Mouse (Mus musculus) erythroblast, embryonic 14.5 days (primary cell): ENCODE measurements around the gene Dnajc7. TPM values are rescaled to one million over a fixed set of nuclear protein-coding genes. Genes with fewer than 3 reads are reported as not detected.
A peak's percentile ranks its signal among the peaks of the same experiment; 100 is the strongest.
"Not testable (repeated sequence)": the region's sequence is repeated elsewhere in the genome, so short reads cannot be mapped to it uniquely, and the experiment has no call there.

Experiments
- H3K27me3 ChIP-seq: 2 replicates; pipeline ENCODE4 v1.6.1; 2012; ENCODE audit warnings: inconsistent platforms; ENCODE audit not compliant: control insufficient read depth
- H3K36me3 ChIP-seq: 2 replicates; pipeline ENCODE4 v1.6.1; 2012; ENCODE audit warnings: mild to moderate bottlenecking, inconsistent platforms; ENCODE audit not compliant: control insufficient read depth
- H3K4me1 ChIP-seq: 2 replicates; pipeline ENCODE4 v1.6.1; 2012; ENCODE audit warnings: inconsistent platforms; ENCODE audit not compliant: control insufficient read depth
- H3K4me3 ChIP-seq: replicated peaks from 2 replicates; pipeline ENCODE3; 2012; ENCODE audit warnings: moderate library complexity, mild to moderate bottlenecking, inconsistent platforms
- H3K9me3 ChIP-seq: 2 replicates; pipeline ENCODE4 v1.6.1; 2012; ENCODE audit warnings: low read length, inconsistent platforms, mixed read lengths; ENCODE audit not compliant: control insufficient read depth
- GATA1 ChIP-seq: IDR thresholded peaks from 2 replicates; pipeline ENCODE4 v1.6.1; 2012; ENCODE audit warnings: low read length, inconsistent platforms, mixed read lengths
- TAL1 ChIP-seq: IDR thresholded peaks from 3 replicates; pipeline ENCODE4 v1.6.1; 2012; ENCODE audit warnings: low read length, inconsistent platforms, mixed read lengths
- polyA plus RNA-seq: library from polyadenylated mRNA; stranded (reverse); fragments of >175 nt; gene quantifications from 2 replicates; pipeline ENCODE4 v1.2.3, GENCODE M21; 2012

Gene Dnajc7
- 3.2 and 4.0 TPM in 2 replicates for polyA plus RNA-seq

GRCm38 (mm10) chr11:100619982-100620381 is at the start of gene Dnajc7:
TSS of gene Dnajc7 (minus strand) at chr11:100620168.
- Histone ChIP-seq H3K4me1 (peaks cover 68% of the 10 kb centered on the region), H3K9me3 (no peaks in the 10 kb centered on the region), H3K27me3 (no peaks in the 10 kb centered on the region), H3K36me3 (peaks cover 14% of the 10 kb centered on the region), H3K4me3 (peak within 1 kb of the TSS; percentile 70)
- TF ChIP-seq GATA1 (no peak), TAL1 (no peak)

- H3K36me3 ChIP-seq, result no peaks in the 10 kb centered on the region
- no peaks in the 10 kb centered on the region for H3K4me1 ChIP-seq
- H3K4me3 ChIP-seq, result no peak overlapping the region
- no peaks in the 10 kb centered on the region for H3K27me3 ChIP-seq
- H3K9me3 ChIP-seq, result no peaks in the 10 kb centered on the region
- TF ChIP-seq TAL1 (no peak), GATA1 (no peak)
Observed at GRCm38 (mm10) chr11:100659806-100660205, 39.8 kb upstream of the Dnajc7 start.

- Histone ChIP-seq H3K9me3 (no peaks in the 10 kb centered on the region), H3K4me1 (no peaks in the 10 kb centered on the region), H3K36me3 (no peaks in the 10 kb centered on the region), H3K4me3 (no peak overlapping the region), H3K27me3 (peaks cover 4% of the 10 kb centered on the region)
- TF ChIP-seq GATA1 (no peak), TAL1 (no peak)
Observed at GRCm38 (mm10) chr11:100656458-100656857, 36.5 kb upstream of the Dnajc7 start.

- not testable (repeated sequence) for H3K9me3 ChIP-seq, H3K4me3 ChIP-seq, H3K36me3 ChIP-seq, H3K4me1 ChIP-seq
- H3K27me3 ChIP-seq, result peaks cover 12% of the 10 kb centered on the region
Observed at GRCm38 (mm10) chr11:100655589-100655988, 35.6 kb upstream of the Dnajc7 start.

DNA sequence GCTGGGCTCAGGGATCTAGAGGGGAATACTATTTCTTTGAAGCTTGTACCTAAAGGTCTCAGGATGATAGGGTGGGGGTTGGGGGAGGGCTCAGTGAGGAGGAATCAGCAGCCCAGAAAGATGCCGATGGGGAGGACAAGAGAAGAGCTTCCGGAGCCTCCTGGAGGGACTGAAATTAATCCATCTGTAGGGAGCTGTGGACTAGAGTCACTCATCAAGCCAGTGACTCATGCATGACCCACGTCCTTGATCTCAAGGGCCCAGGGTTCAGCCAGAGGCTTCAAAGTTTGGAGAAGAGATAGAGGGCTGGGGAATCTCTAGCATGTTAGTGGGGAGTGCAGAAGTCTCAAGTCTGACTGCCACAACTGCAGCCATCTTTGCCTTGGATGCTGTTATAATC is 31.8 kb upstream of the Dnajc7 start:
- Histone ChIP-seq H3K4me1 (no peaks in the 10 kb centered on the region), H3K9me3 (no peaks in the 10 kb centered on the region), H3K36me3 (no peaks in the 10 kb centered on the region), H3K27me3 (peaks cover 30% of the 10 kb centered on the region), H3K4me3 (no peak overlapping the region)
- TF ChIP-seq TAL1 (no peak), GATA1 (no peak)

DNA sequence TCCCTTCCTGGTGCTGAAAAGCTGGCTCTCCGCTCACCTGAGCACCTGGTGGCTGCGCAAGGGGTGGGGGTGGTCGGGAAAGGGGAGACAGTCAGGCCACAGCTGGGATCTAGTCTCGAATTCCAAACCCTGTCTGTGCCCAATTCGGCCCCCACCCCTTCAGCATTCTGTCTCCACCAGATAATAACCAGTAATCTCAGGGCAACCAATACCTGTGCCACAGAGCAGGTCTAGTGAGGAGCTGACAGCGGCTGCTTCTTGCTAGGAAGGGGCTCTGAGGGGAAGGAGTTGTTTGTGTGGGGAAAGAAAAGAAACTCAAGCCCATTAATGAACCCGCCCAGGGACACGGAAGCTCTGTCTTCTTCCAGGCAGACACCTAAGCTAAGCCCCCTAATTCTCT is 31.2 kb upstream of the Dnajc7 start:
- no peak for TF ChIP-seq TAL1
- no peak for TF ChIP-seq GATA1
- Histone ChIP-seq H3K36me3 (no peaks in the 10 kb centered on the region), H3K4me3 (no peak overlapping the region), H3K4me1 (no peaks in the 10 kb centered on the region), H3K9me3 (no peaks in the 10 kb centered on the region), H3K27me3 (peaks cover 30% of the 10 kb centered on the region)

GRCm38 (mm10) chr11:100648405-100648804 is 28.4 kb upstream of the Dnajc7 start:
- Histone ChIP-seq H3K4me1 (no peaks in the 10 kb centered on the region), H3K9me3 (no peaks in the 10 kb centered on the region), H3K27me3 (peaks cover 30% of the 10 kb centered on the region), H3K4me3 (no peak overlapping the region), H3K36me3 (no peaks in the 10 kb centered on the region)
- TF ChIP-seq TAL1 (no peak), GATA1 (no peak)

DNA sequence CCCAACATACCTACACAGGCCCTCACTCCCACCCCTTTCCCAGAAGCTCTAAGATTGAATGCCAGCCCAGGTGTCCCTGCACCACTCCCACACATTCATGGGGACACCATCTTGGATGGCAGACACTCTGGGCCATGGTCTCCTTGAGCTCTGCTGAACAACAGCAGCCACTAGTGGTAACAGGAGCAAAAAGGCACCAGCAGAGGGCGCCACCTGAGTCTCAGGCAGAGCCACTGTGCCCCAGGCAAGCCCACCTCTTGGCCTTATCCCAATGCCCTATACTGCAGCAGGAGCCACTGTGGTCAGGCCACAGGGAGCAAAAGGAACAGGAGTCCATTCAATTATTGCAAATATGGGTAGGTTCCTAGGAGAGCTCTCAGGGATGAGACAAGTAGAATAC is 26.3 kb upstream of the Dnajc7 start:
- no peak for TF ChIP-seq TAL1
- no peak for TF ChIP-seq GATA1
- Histone ChIP-seq H3K4me3 (no peak overlapping the region), H3K27me3 (peaks cover 27% of the 10 kb centered on the region), H3K36me3 (no peaks in the 10 kb centered on the region), H3K4me1 (no peaks in the 10 kb centered on the region), H3K9me3 (no peaks in the 10 kb centered on the region)

GRCm38 (mm10) chr11:100643612-100644575 is 23.9 kb upstream of the Dnajc7 start:
- TF ChIP-seq TAL1 (no peak), GATA1 (no peak)
- Histone ChIP-seq H3K27me3 (peaks cover 33% of the 10 kb centered on the region), H3K9me3 (no peaks in the 10 kb centered on the region), H3K36me3 (no peaks in the 10 kb centered on the region), H3K4me1 (no peaks in the 10 kb centered on the region), H3K4me3 (no peak overlapping the region)
